Mouse (Mus musculus): ENCODE measurements around the gene Ddi2. TPM values are rescaled to one million over a fixed set of nuclear protein-coding genes. Genes with fewer than 3 reads are reported as not detected.
A peak's percentile ranks its signal among the peaks of the same experiment; 100 is the strongest.

Ddi2 gene
- polyA plus RNA-seq, 1 experiment from 2014 or later, result 37.7 TPM

DNA sequence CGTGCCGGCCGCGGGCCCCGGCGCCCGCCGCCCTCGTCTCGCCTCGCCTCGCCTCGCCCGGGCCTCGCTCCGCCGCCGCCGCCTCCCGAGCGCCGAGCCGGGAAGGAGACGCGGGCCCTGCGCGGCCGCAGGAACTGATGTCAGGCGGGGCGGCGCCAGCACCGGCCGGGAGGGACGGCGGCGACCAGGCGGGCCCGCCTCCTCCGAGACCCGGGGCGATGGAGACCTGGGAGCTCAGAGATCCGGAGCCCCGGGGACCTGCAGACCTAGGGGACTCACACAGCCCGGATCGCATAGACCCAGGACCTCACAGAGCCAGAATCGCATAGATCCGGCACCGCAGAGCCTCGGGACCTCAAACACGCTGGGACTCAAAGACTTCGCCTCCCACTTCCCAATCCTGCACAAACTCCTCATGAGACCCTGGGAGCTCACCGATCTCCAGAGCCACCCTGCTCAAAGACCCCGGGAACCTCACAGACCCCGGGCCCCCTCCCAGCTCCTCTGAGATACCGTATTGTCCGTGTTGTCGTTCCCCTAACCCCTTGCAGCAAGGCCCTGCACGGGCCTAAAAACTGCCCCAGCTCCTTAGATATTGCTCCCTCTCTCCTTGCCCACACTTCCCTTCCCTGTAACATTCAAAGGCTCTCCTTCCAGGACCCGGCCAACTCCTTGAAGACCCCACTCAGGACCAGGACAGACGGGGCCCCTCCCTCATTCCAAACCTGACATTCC lies 59.0 kb downstream of the Ddi2 start:
- peaks cover 12% of the 10 kb centered on the region; the same call in 1 of the 2 replicates for H3K36me3 ChIP-seq (ENCODE audit: inconsistent target)
- peaks cover 56% of the 10 kb centered on the region for H3K79me2 ChIP-seq (ENCODE audit: inconsistent target)
- H3K4me3 ChIP-seq (ENCODE audit: inconsistent target), result peak overlapping the region; percentile 73
- WGBS (ENCODE audit: missing documents), result 2% methylated on average over 46 of the region's 60 CpGs
- peak overlapping the region; percentile 97 for H3K27ac ChIP-seq

DNA sequence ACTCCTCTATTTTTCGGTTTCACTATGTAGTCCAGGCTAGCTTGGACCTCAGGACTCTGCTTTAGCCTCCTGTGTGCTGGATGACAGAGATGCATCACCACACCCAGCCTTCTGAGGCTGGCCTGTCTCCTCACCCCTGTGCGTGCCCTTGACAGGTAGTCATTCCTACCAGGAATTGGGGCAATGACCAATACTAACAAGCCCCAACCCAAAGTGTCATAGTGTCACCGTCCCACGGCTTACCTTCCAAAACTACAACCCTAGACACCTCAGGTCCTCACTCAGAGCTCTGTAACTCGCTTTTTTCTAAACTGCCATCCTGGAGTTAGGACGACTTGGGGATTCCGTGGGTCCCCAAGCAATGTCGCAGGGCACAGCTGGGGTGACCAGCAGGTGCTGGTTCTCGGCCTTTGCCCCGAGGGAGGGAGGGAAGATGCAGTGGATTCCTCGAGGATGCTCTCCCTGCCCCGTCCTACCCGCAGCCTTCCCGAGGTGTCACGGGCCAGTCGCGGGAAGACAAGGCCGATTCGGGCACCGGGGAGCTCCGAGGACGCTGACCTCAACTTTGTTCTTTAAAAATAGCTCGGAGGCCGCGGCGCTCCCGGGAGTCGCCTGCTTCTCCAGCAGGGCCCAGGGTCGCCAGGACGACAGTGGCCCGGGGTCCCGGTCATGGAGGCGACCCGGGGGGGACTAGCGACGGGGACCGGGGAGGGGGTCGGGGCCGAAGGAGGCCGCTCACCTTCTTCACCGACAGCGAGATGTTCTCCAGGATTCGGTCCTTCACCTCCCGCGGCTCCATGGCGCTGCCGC lies 59.9 kb downstream of the Ddi2 start:
- WGBS (ENCODE audit: missing documents), result 5% methylated on average over 43 of the region's 47 CpGs
- H3K27ac ChIP-seq, result peak overlapping the region; percentile 67
- H3K4me3 ChIP-seq (ENCODE audit: inconsistent target), result peak overlapping the region; percentile 68
- peaks cover 64% of the 10 kb centered on the region for H3K79me2 ChIP-seq (ENCODE audit: inconsistent target)
- H3K36me3 ChIP-seq (ENCODE audit: inconsistent target), result peaks cover 12% of the 10 kb centered on the region; the same call in 1 of the 2 replicates

- Histone ChIP-seq H3K36me3 (ENCODE audit: inconsistent target) (peaks cover 21% of the 10 kb centered on the region; the same call in 1 of the 2 replicates), H3K4me3 (ENCODE audit: inconsistent target) (no peak overlapping the region), H3K27ac (no peak overlapping the region), H3K79me2 (ENCODE audit: inconsistent target) (peaks cover 86% of the 10 kb centered on the region)
- 95% methylated on average over 10 of the region's 11 CpGs for WGBS (ENCODE audit: missing documents)
Observed at GRCm38 (mm10) chr4:141660884-141661283, 62.3 kb downstream of the Ddi2 start.

- WGBS (ENCODE audit: missing documents), result 94% methylated on average over 4 of the region's 4 CpGs
- H3K79me2 ChIP-seq (ENCODE audit: inconsistent target), result peaks cover 93% of the 10 kb centered on the region
- no peak overlapping the region for H3K4me3 ChIP-seq (ENCODE audit: inconsistent target)
- H3K36me3 ChIP-seq (ENCODE audit: inconsistent target), result peaks cover 21% of the 10 kb centered on the region; the same call in 1 of the 2 replicates
- H3K27ac ChIP-seq, result peak overlapping the region; percentile 47
Observed at GRCm38 (mm10) chr4:141659739-141660138, 63.5 kb downstream of the Ddi2 start.

- Histone ChIP-seq H3K79me2 (ENCODE audit: inconsistent target) (peaks cover 94% of the 10 kb centered on the region), H3K36me3 (ENCODE audit: inconsistent target) (peaks cover 24% of the 10 kb centered on the region; the same call in 1 of the 2 replicates), H3K4me3 (ENCODE audit: inconsistent target) (no peak overlapping the region), H3K27ac (peak overlapping the region; percentile 47)
- 70% methylated on average over 6 of the region's 6 CpGs for WGBS (ENCODE audit: missing documents)
Observed at GRCm38 (mm10) chr4:141658846-141659484, 64.3 kb downstream of the Ddi2 start.

DNA sequence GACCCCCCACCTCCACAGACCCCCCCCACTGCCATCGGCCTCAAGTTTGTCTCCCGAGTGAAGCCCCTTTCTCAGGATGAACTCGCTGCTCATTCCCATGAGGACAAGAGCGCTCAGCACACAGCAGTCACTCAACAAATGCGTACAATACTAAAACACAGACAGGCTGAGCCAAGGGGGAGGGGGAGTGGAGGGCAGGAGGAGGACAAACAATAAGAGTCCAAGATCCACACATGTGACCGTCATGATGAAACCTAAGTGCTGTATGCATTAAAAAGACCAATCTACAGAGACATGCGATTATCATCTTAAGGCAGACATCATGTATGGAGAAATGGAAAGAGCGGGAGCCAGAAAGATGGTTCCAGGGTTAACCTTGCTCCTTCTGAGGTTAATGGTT lies 66.3 kb downstream of the Ddi2 start:
- Histone ChIP-seq H3K27ac (peak overlapping the region; percentile 81), H3K36me3 (ENCODE audit: inconsistent target) (peaks cover 38% of the 10 kb centered on the region; the same call in 1 of the 2 replicates), H3K4me3 (ENCODE audit: inconsistent target) (no peak overlapping the region), H3K79me2 (ENCODE audit: inconsistent target) (peaks cover 97% of the 10 kb centered on the region)
- 89% methylated on average over 7 of the region's 8 CpGs for WGBS (ENCODE audit: missing documents)

- H3K27ac ChIP-seq, result peak overlapping the region; percentile 81
- H3K4me3 ChIP-seq (ENCODE audit: inconsistent target), result no peak overlapping the region
- 22% methylated on average over 12 of the region's 12 CpGs for WGBS (ENCODE audit: missing documents)
- peaks cover 97% of the 10 kb centered on the region for H3K79me2 ChIP-seq (ENCODE audit: inconsistent target)
- peaks cover 43% of the 10 kb centered on the region for H3K36me3 ChIP-seq (ENCODE audit: inconsistent target)
Observed at GRCm38 (mm10) chr4:141655908-141656608, 67.2 kb downstream of the Ddi2 start.

- peaks cover 49% of the 10 kb centered on the region for H3K36me3 ChIP-seq (ENCODE audit: inconsistent target)
- H3K27ac ChIP-seq, result no peak overlapping the region
- WGBS (ENCODE audit: missing documents), result 96% methylated on average over 6 of the region's 6 CpGs
- H3K79me2 ChIP-seq (ENCODE audit: inconsistent target), result peaks cover 97% of the 10 kb centered on the region
- no peak overlapping the region for H3K4me3 ChIP-seq (ENCODE audit: inconsistent target)
Observed at GRCm38 (mm10) chr4:141654509-141654908, 68.7 kb downstream of the Ddi2 start.

DNA sequence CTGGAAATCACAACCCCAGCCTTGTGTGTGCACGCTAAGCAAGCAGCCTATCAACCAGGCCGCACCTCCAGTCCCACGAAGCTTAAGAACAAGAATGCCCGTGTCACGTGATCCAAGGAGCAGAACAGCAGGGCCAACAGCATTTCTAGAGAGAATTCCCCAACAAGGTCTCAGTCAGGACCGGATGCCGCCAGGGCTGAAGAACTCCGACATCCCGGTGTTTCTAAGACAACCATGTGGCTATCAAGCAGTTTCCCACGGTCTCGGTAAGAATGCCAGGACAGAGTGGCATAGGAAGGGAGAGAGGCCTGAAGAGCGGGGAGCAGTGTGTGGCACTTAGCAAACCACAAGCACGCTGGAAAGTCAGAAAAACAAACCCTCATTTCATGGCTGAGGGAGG lies 69.4 kb downstream of the Ddi2 start:
- WGBS (ENCODE audit: missing documents), result 89% methylated on average over 8 of the region's 13 CpGs
- H3K36me3 ChIP-seq (ENCODE audit: inconsistent target), result peaks cover 56% of the 10 kb centered on the region
- no peak overlapping the region for H3K27ac ChIP-seq

DNA sequence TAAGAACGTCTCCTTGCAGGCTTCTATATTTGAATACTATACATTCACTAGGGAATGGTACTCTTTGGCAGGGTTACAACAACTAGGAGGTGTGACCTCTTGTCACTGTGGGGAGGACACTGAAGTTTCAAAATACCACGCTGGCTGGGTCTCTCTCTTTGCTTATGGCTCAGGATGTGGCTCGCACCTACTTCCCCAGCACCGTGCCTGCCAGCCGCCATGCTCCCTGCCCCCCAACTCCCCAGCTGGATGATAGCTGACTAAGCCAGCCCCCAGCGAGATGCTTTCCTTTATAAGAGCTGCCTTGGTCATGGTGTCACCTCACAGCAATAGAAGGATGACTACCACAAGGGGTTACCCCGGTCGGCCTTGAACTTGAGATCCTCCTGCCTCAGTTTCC lies 70.2 kb downstream of the Ddi2 start:
- no peak overlapping the region for H3K4me3 ChIP-seq (ENCODE audit: inconsistent target)
- H3K79me2 ChIP-seq (ENCODE audit: inconsistent target), result peaks cover 97% of the 10 kb centered on the region
- H3K36me3 ChIP-seq (ENCODE audit: inconsistent target), result peaks cover 63% of the 10 kb centered on the region
- no peak overlapping the region for H3K27ac ChIP-seq
- 39% methylated on average over 8 of the region's 8 CpGs for WGBS (ENCODE audit: missing documents)

More for the DNA sequence above, 69.4 kb downstream of the Ddi2 start:
- Histone ChIP-seq H3K79me2 (ENCODE audit: inconsistent target) (peaks cover 97% of the 10 kb centered on the region), H3K4me3 (ENCODE audit: inconsistent target) (no peak overlapping the region)

GRCm38 (mm10) chr4:141651944-141652343 lies 71.3 kb downstream of the Ddi2 start:
- Histone ChIP-seq H3K27ac (no peak overlapping the region), H3K4me3 (ENCODE audit: inconsistent target) (no peak overlapping the region), H3K36me3 (ENCODE audit: inconsistent target) (peaks cover 55% of the 10 kb centered on the region)

GRCm38 (mm10) chr4:141651286-141651685 lies 71.9 kb downstream of the Ddi2 start:
- Histone ChIP-seq H3K36me3 (ENCODE audit: inconsistent target) (peaks cover 54% of the 10 kb centered on the region), H3K79me2 (ENCODE audit: inconsistent target) (peaks cover 97% of the 10 kb centered on the region), H3K27ac (no peak overlapping the region), H3K4me3 (ENCODE audit: inconsistent target) (no peak overlapping the region)
- WGBS (ENCODE audit: missing documents), result 96% methylated on average over 6 of the region's 6 CpGs

More at GRCm38 (mm10) chr4:141651944-141652343, 71.3 kb downstream of the Ddi2 start:
- WGBS (ENCODE audit: missing documents), result 92% methylated on average over 8 of the region's 10 CpGs
- H3K79me2 ChIP-seq (ENCODE audit: inconsistent target), result peaks cover 97% of the 10 kb centered on the region

DNA sequence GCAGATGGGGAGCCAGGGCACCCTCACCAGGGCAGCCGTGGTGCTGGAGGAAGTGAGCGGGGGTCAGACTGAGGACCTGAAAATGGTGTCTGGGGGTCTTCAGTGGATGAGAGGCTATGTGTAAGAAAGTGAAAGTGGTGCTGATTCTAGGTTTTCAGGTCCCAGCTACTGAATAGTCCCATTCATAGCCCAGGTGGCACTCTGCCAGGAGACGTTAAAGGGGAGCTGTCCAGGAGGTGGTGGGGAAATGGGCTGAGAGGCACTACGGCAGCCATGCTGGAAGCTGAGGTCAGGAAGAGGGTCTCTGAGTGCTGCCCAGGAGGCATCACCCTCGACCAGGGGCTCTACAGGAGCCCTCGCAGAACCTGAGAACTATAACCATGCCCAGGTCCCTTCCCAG lies 74.0 kb downstream of the Ddi2 start:
- H3K36me3 ChIP-seq (ENCODE audit: inconsistent target), result peaks cover 56% of the 10 kb centered on the region
- no peak overlapping the region for H3K27ac ChIP-seq
- no peak overlapping the region for H3K4me3 ChIP-seq (ENCODE audit: inconsistent target)
- peaks cover 100% of the 10 kb centered on the region for H3K79me2 ChIP-seq (ENCODE audit: inconsistent target)
- WGBS (ENCODE audit: missing documents), result 83% methylated on average over 6 of the region's 6 CpGs

- H3K79me2 ChIP-seq (ENCODE audit: inconsistent target), result peaks cover 100% of the 10 kb centered on the region
- H3K27ac ChIP-seq, result no peak overlapping the region
- WGBS (ENCODE audit: missing documents), result 98% methylated on average over 5 of the region's 5 CpGs
- peaks cover 47% of the 10 kb centered on the region for H3K36me3 ChIP-seq (ENCODE audit: inconsistent target)
- no peak overlapping the region for H3K4me3 ChIP-seq (ENCODE audit: inconsistent target)
Observed at GRCm38 (mm10) chr4:141648262-141648661, 75.0 kb downstream of the Ddi2 start.

Data from macrophage (primary cell).